Mouse (Mus musculus): ENCODE results near the gene Peak1.

GRCm38 (mm10) chr9:56271326-56272246, 146.3 kb downstream of the Peak1 start:
- TF ChIP-seq CTCF (conservative IDR thresholded peaks at IDR 0.05 in 1 of 2, IDR thresholded peaks at IDR 0.05 in 1 of 2; ENCODE audit: low read depth in 2 of 2, low read length in 2 of 2) (no peak), JUN (IDR thresholded peaks at IDR 0.05; ENCODE audit: insufficient read depth, low read depth, low read length) (no peak)

Measured in CH12.LX (cell line).